Mouse (Mus musculus): Measurements from ENCODE around the gene Tmem52.

Gene Tmem52

DNA sequence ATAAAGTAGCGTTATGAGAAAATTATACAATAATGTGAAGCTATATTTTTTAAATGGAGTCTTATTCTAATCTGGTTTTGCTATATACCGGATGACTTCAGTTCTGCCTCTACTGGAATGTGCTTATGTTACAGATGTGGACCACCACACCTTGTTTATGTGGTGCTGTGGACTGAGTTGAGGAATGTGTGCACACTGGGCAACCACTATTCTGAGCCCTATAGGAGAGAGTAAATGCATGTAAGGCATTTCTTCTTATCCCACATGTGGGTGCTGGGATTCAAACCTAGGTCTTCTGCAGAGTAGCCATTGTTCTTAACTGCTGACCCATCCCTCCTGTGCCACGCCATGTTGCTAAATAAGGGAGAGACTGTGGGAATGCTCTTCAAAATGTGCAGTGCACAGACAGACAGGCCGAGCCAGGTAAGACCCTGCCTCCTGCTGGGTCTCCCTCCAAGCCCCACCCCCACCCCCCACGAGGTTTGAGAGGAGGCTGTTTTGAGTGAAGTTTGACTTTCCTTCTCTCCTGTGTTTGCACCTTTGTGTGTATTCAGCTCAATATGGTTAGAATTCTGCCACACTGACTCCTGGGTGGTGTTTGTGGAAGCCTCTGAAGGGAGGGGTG, 36.9 kb downstream of the Tmem52 start:
- no peak for DNase-seq (ENCODE audit: low read depth, low spot score)

DNA sequence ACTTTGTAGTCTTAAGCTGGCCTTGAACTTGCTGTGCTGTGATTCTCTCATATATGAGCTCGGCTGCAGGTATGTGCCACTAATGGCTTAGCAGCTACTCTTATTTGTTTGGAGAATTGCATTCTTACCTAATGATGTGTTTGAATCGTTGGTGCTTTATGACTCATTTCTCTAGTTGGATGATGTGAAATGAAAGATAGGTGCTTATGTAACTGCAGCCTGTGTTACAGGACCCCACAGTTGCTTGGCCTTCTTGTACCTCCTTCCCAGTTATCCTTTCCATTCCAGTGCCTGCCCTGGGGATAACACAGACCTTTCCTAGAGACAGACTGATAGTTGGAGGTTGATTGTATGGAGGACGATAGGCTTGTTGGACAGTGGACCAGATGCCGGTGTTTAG, 39.7 kb downstream of the Tmem52 start:
- DNase-seq (ENCODE audit: low read depth, low spot score): no peak

DNA sequence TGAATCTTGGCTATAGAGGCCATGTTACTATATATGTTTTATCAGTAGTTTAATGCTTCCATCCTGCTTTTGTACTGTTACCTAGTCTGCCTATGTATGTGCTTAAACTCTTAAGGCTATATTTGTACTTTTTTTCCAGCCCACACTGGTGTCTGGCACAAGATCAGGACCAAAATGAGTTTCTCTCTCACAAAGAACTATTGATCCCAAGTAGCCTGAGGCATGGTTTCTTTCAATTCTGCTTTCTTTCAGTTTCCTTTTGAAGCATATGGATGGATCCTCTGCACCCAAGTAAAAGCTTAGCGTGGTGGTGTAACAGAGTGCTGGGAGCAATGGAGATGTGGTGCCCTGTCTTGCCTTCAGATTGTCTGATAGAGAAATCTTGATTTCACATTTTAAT, 42.1 kb downstream of the Tmem52 start:
- no peak for DNase-seq (ENCODE audit: low read depth, low spot score)

DNA sequence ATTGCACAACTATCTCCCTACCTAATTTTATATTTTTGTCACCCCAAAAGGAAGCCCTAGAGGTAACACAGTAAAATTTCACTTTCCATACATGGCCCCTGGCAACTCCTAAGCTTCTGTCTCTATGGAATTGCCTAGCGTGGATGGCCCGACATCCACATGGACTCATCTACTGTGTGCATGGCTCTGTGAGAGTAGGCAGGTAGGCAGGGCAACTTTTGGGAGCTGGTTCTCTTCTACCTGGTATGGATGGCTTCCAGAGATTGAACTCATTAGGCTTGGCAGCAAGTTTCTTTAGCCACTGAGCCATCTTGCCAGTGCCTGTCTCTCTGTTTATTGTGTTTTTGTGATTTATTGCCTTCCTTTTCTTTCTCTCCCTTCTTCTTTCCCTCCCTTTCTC, 45.9 kb downstream of the Tmem52 start:
- DNase-seq (ENCODE audit: low read depth, low spot score): no peak

DNA sequence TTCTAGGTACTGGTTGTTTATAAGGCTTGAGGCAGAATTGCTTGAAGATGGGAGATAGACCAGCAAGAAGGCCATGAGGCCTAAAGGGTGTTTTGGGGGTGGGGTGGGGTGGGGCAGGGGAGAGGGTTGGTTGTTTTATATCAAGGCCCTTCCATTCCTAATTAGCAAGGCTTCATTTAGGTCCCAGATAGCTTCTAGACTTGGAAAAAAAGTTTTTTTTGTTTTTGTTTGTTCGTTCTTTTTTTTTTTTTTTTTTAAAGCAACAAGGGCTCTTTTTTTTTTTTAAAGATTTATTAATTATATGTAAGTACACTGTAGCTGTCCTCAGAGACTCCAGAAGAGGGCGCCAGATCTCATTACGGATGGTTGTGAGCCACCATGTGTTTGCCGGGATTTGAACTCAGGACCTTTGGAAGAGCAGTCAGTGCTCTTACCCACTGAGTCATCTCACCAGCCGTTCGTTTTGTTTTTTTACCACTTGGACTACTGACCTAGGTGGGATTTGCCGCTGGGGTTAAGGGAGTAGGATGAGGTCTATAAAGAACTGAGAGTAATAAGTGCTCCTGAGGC, 49.1 kb downstream of the Tmem52 start:
- DNase-seq (ENCODE audit: low read depth, low spot score): no peak
